Mouse (Mus musculus) heart, embryonic 14.5 days (tissue): ENCODE measurements around the gene Sars2. TPM values are rescaled to one million over a fixed set of nuclear protein-coding genes. Genes with fewer than 3 reads are reported as not detected.

Experiments used
- ATAC-seq: fragments of 200-750 bp; cut with Nextera tagmentation; 2 replicates; pipeline ENCODE4 v1.8.0; 2017; ENCODE audit warnings: low read depth, moderate TSS enrichment; ENCODE audit not compliant: insufficient number of reproducible peaks, insufficient read depth, low FRiP score
- H3K27ac ChIP-seq, 2 experiments: fragments of 200-500 bp in 1 of 2; fragments of 300-500 bp in 1 of 2; sonication (generic) in 1 of 2; replicated peaks in 1 of 2; 2 replicates each; pipeline ENCODE4 v1.5.1; 2012 to 2014; ENCODE audit warnings: low read depth in 2 of 2, low read length in 2 of 2, control low read depth in 1 of 2, mild to moderate bottlenecking in 1 of 2, mixed read lengths in 1 of 2; ENCODE audit not compliant: control insufficient read depth in 1 of 2, insufficient read depth in 1 of 2
- H3K27me3 ChIP-seq: fragments of 300-500 bp; sonication (generic); 2 replicates; pipeline ENCODE4 v1.6.1; 2014; ENCODE audit warnings: mild to moderate bottlenecking, low read length, control low read depth; ENCODE audit not compliant: control insufficient read depth, insufficient read depth
- H3K36me3 ChIP-seq: fragments of 300-500 bp; sonication (generic); 2 replicates; pipeline ENCODE4 v1.6.1; 2014; ENCODE audit warnings: mild to moderate bottlenecking, control low read depth, low read length, mixed read lengths; ENCODE audit not compliant: control insufficient read depth, insufficient read depth
- H3K4me1 ChIP-seq, 2 experiments: fragments of 200-500 bp in 1 of 2; fragments of 300-500 bp in 1 of 2; sonication (generic) in 1 of 2; 2 replicates each; pipeline ENCODE4 v1.6.1; 2012 to 2014; ENCODE audit warnings: low read length in 2 of 2, control low read depth in 1 of 2, mixed read lengths in 1 of 2; ENCODE audit not compliant: control insufficient read depth in 2 of 2, insufficient read depth in 2 of 2
- H3K4me2 ChIP-seq: fragments of 300-500 bp; sonication (generic); 2 replicates; pipeline ENCODE4 v1.6.1; 2014; ENCODE audit warnings: mild to moderate bottlenecking, low read length
- H3K4me3 ChIP-seq, 2 experiments: fragments of 200-500 bp in 1 of 2; fragments of 300-500 bp in 1 of 2; sonication (generic) in 1 of 2; 2 replicates each; pipeline ENCODE4 v1.5.1; 2012 to 2014; ENCODE audit warnings: low read length in 2 of 2, mild to moderate bottlenecking in 2 of 2, control low read depth in 1 of 2, low read depth in 1 of 2, moderate library complexity in 1 of 2; ENCODE audit not compliant: control insufficient read depth in 1 of 2, insufficient read depth in 1 of 2
- H3K9ac ChIP-seq: fragments of 300-500 bp; sonication (generic); 2 replicates; pipeline ENCODE4 v1.6.1; 2014; ENCODE audit warnings: mild to moderate bottlenecking, low read length
- H3K9me3 ChIP-seq: fragments of 300-500 bp; sonication (generic); 2 replicates; pipeline ENCODE4 v1.6.1; 2016; ENCODE audit warnings: low read length, control low read depth; ENCODE audit not compliant: control insufficient read depth
- WGBS: fragments of 180-500 bp; shearing (Covaris S2); extraction: QIAGEN DNeasy Blood & Tissue Kit; methylation state at CpG from one replicate; pipeline ENCODE4 v1.1.7; 2014; 5-methylcytosine and 5-hydroxymethylcytosine counted together
- polyA plus RNA-seq: library from polyadenylated mRNA; unstranded; fragments of >200 nt; fragmentation: Nextera tagmentation; extraction: Ambion mirVana; gene quantifications from 2 replicates; pipeline ENCODE4 v1.2.1, GENCODE M21; 2014

Sars2 gene
- polyA plus RNA-seq, 1 experiment from 2014 or later, result 18.8 TPM

GRCm38 (mm10) chr7:28790066-28790806 is 48.4 kb downstream of the Sars2 start:
- 55% methylated on average over 8 of the region's 8 CpGs for WGBS
- ATAC-seq, result no peak
- Histone ChIP-seq H3K4me1 (no peaks in the 10 kb centered on the region), H3K4me3 (no peak overlapping the region), H3K36me3 (peaks cover 16% of the 10 kb centered on the region), H3K27me3 (no peaks in the 10 kb centered on the region), H3K4me2 (no peak overlapping the region), H3K9me3 (no peaks in the 10 kb centered on the region), H3K27ac (no peak overlapping the region), H3K9ac (no peak overlapping the region)

DNA sequence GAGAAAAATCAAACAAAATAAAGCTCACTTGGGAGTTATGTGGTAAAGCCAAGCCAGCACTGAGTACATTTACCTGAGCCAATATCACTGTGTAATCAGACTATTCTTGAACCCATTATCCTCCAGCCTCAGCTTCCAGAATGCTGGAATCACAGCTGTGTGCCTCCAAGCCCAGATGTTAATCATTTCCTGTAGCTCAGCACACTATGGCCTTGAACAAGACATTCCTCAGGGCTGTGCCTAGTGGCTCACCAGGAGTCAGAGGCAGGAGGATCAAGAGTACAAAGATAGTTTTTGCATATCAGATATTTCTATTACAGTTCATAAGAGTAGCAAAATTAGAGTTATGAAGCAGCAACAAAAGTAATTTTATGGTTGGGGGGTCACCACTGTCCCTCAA is 49.9 kb downstream of the Sars2 start:
- H3K4me3 ChIP-seq, result no peak overlapping the region
- no peak overlapping the region for H3K4me2 ChIP-seq
- no peak overlapping the region for H3K9ac ChIP-seq
- H3K27ac ChIP-seq, result no peak overlapping the region
- no peaks in the 10 kb centered on the region for H3K9me3 ChIP-seq
- peaks cover 0 to 7% of the 10 kb centered on the region in 2 experiments; a peak in 3 of 4 replicates for H3K4me1 ChIP-seq
- H3K27me3 ChIP-seq, result no peaks in the 10 kb centered on the region
- H3K36me3 ChIP-seq, result 0 out of 2 replicates have a peak, but pooled peaks cover 6% of the 10 kb centered on the region
- ATAC-seq, result no peak

GRCm38 (mm10) chr7:28792391-28793185 is 50.8 kb downstream of the Sars2 start:
- Histone ChIP-seq H3K4me3 (no peak overlapping the region), H3K9me3 (no peaks in the 10 kb centered on the region), H3K36me3 (0 out of 2 replicates have a peak, but pooled peaks cover 6% of the 10 kb centered on the region), H3K4me1 (peaks cover 3 to 9% of the 10 kb centered on the region in 2 experiments; a peak in 3 of 4 replicates), H3K27me3 (no peaks in the 10 kb centered on the region), H3K4me2 (no peak overlapping the region), H3K27ac (no peak overlapping the region), H3K9ac (no peak overlapping the region)
- WGBS, result 61% methylated on average over 12 of the region's 14 CpGs
- no peak for ATAC-seq

GRCm38 (mm10) chr7:28793834-28794233 is 52.0 kb downstream of the Sars2 start:
- H3K9me3 ChIP-seq, result no peaks in the 10 kb centered on the region
- 26% methylated on average over 2 of the region's 2 CpGs for WGBS
- no peak overlapping the region for H3K27ac ChIP-seq
- no peak overlapping the region for H3K4me3 ChIP-seq
- ATAC-seq, result no peak
- H3K4me1 ChIP-seq, result peaks cover 3 to 9% of the 10 kb centered on the region in 2 experiments; a peak in 3 of 4 replicates
- H3K9ac ChIP-seq, result no peak overlapping the region
- no peaks in the 10 kb centered on the region for H3K36me3 ChIP-seq
- H3K27me3 ChIP-seq, result no peaks in the 10 kb centered on the region
- no peak overlapping the region for H3K4me2 ChIP-seq

- Histone ChIP-seq H3K4me1 (peaks cover 3 to 9% of the 10 kb centered on the region in 2 experiments; a peak in 3 of 4 replicates), H3K9me3 (no peaks in the 10 kb centered on the region), H3K27ac (no peak overlapping the region), H3K27me3 (no peaks in the 10 kb centered on the region), H3K9ac (no peak overlapping the region), H3K4me3 (no peak overlapping the region), H3K4me2 (no peak overlapping the region), H3K36me3 (no peaks in the 10 kb centered on the region)
- ATAC-seq, result no peak
- 80% methylated on average over 3 of the region's 3 CpGs for WGBS
These were observed 52.7 kb downstream of the Sars2 start for GRCm38 (mm10) chr7:28794496-28794895.

GRCm38 (mm10) chr7:28795832-28796231 is 54.0 kb downstream of the Sars2 start:
- Histone ChIP-seq H3K4me2 (peak overlapping the region; percentile 55), H3K4me3 (peak overlapping the region in 1 of 2 experiments; percentile 13; a peak in 1 of 4 replicates), H3K27me3 (no peaks in the 10 kb centered on the region), H3K27ac (peak overlapping the region; percentile 25 to 51; a peak in 2 of 4 replicates), H3K4me1 (peaks cover 3 to 9% of the 10 kb centered on the region in 2 experiments; a peak in 3 of 4 replicates), H3K9me3 (no peaks in the 10 kb centered on the region), H3K9ac (0 out of 2 replicates have a peak overlapping the region, but pooled peaks have one; percentile 64), H3K36me3 (no peaks in the 10 kb centered on the region)
- ATAC-seq, result no peak
- 57% methylated on average over 15 of the region's 15 CpGs for WGBS

DNA sequence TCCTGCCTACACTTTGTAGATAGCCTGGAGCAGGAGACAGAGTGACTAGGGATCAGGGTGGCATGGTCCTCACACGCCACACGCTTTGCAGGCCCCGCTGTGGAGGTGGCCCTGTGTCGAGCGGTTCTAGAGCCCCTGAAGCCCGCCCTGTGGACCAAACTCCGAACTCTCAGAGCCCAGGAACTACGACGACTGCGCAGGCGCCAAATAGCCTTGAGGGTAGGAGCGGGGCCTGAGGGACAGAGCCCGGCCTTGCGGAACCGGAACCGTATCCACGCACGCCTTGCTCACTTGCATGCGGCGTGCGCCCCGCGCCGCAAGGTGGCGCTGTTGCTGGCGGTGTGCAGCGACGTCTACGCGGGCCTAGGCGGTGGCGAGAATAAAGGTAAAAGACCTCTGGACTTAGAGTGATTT is 54.8 kb downstream of the Sars2 start:
- Histone ChIP-seq H3K4me1 (peaks cover 6 to 11% of the 10 kb centered on the region in 2 experiments; a peak in 3 of 4 replicates), H3K4me3 (peak overlapping the region; percentile 13 to 22; a peak in 3 of 4 replicates), H3K36me3 (no peaks in the 10 kb centered on the region), H3K9ac (peak overlapping the region; percentile 64), H3K9me3 (no peaks in the 10 kb centered on the region), H3K27ac (peak overlapping the region; percentile 12 to 51; a peak in 3 of 4 replicates), H3K27me3 (no peaks in the 10 kb centered on the region), H3K4me2 (peak overlapping the region; percentile 55)
- 14% methylated on average over 32 of the region's 32 CpGs for WGBS
- peak; percentile 59 for ATAC-seq
